7 mouse cellular contexts compared by ENCODE assay signal in genomic region chr17:80577214-80577613, GRCm38 (mm10). TPM values are rescaled to one million over a fixed set of nuclear protein-coding genes. Genes with fewer than 3 reads are reported as not detected.
DNase-seq lines count a peak whose midpoint lies in the region; ATAC-seq and TF ChIP-seq lines count a peak whose summit lies in the region.

No protein-coding gene starts in this region.

- H3K36me3 ChIP-seq in kidney, adult 2 months (ENCODE audit: control insufficient read depth, insufficient read depth, low read length) = no peaks in the 10 kb centered on the region; the same call in 1 of the 2 replicates
- H3K36me3 ChIP-seq in limb, embryonic 13.5 days = peaks cover 17% of the 10 kb centered on the region
- H3K36me3 ChIP-seq in midbrain, embryonic 13.5 days = peaks cover 17% of the 10 kb centered on the region

- no peak for TF ChIP-seq POLR2A in kidney, adult 2 months (IDR thresholded peaks at IDR 0.05; ENCODE audit: low read depth, low read length)

- peaks cover 6% of the 10 kb centered on the region; the same call in 1 of the 2 replicates for H3K4me1 ChIP-seq in kidney, adult 2 months (ENCODE audit: control insufficient read depth, insufficient read depth, low read length)
- peaks cover 12% of the 10 kb centered on the region for H3K4me1 ChIP-seq in limb, embryonic 13.5 days
- peaks cover 12% of the 10 kb centered on the region for H3K4me1 ChIP-seq in midbrain, embryonic 13.5 days (replicated peaks)

- TF ChIP-seq CTCF in kidney, adult 2 months (conservative IDR thresholded peaks at IDR 0.05; ENCODE audit: insufficient read depth, insufficient read length, low read depth, low read length) = no peak

- DNase-seq in Muller cell, postnatal 12 days (ENCODE audit: inconsistent ontology term) = peak; percentile 62
- DNase-seq in brain, adult 2 months (ENCODE audit: low read depth, low spot score) = peak; percentile 87
- peak; percentile 59 to 77 for DNase-seq in frontal cortex, adult 2 months (ENCODE audit: extremely low spot score in 1 of 2, low spot score in 1 of 2)
- DNase-seq in kidney, adult 2 months = peak; percentile 49
- DNase-seq in spleen, postnatal 10 days (ENCODE audit: low spot score in 2 of 2) = peak; percentile 23 to 80

- no peaks in the 10 kb centered on the region for H3K9me3 ChIP-seq in limb, embryonic 13.5 days
- H3K9me3 ChIP-seq in midbrain, embryonic 13.5 days = no peaks in the 10 kb centered on the region

- 2% methylated on average over 30 of the region's 30 CpGs for WGBS in kidney, adult 2 months
- under 1% methylated on average over 30 of the region's 30 CpGs for WGBS in limb, embryonic 13.5 days
- WGBS in midbrain, embryonic 13.5 days = under 1% methylated on average over 30 of the region's 30 CpGs

- ATAC-seq in limb, embryonic 13.5 days (ENCODE audit: low FRiP score, low read depth) = peak; percentile 75
- peak; percentile 97 for ATAC-seq in midbrain, embryonic 13.5 days

- peak overlapping the region; percentile 41; the same call in 1 of the 2 replicates for H3K4me3 ChIP-seq in kidney, adult 2 months (ENCODE audit: insufficient read depth, low read depth, low read length)
- H3K4me3 ChIP-seq in limb, embryonic 13.5 days = peak overlapping the region; percentile 52
- H3K4me3 ChIP-seq in midbrain, embryonic 13.5 days (replicated peaks) = peak overlapping the region; percentile 47

- H3K4me2 ChIP-seq in limb, embryonic 13.5 days (replicated peaks) = peak overlapping the region; percentile 94
- peak overlapping the region; percentile 73 for H3K4me2 ChIP-seq in midbrain, embryonic 13.5 days (replicated peaks)

- peak overlapping the region; percentile 69 for H3K9ac ChIP-seq in limb, embryonic 13.5 days
- H3K9ac ChIP-seq in midbrain, embryonic 13.5 days (replicated peaks) = peak overlapping the region; percentile 52

- H3K27me3 ChIP-seq in kidney, adult 2 months (replicated peaks; ENCODE audit: control insufficient read depth, insufficient read depth, low read length) = no peaks in the 10 kb centered on the region
- H3K27me3 ChIP-seq in limb, embryonic 13.5 days = no peaks in the 10 kb centered on the region
- no peaks in the 10 kb centered on the region for H3K27me3 ChIP-seq in midbrain, embryonic 13.5 days

- H3K27ac ChIP-seq in kidney, adult 2 months (ENCODE audit: insufficient read depth, low read depth, low read length) = no peak overlapping the region
- H3K27ac ChIP-seq in limb, embryonic 13.5 days = no peak overlapping the region
- H3K27ac ChIP-seq in midbrain, embryonic 13.5 days = no peak overlapping the region

RNA-seq across cellular contexts. Expression of gene Cdkl4, which starts 0.4 kb away (rescaled TPM):
- polyA plus RNA-seq in frontal cortex, adult 2 months (2012; rRNA removed) = 7.3 and 8.9 TPM in 2 replicates
- polyA plus RNA-seq in kidney, adult 2 months (2012; rRNA removed) = 0.19 and 0.34 TPM in 2 replicates
- polyA plus RNA-seq in limb, embryonic 13.5 days (2015; fragmentation: Nextera tagmentation; extraction: Ambion mirVana) = 0.63 and 0.73 TPM in 2 replicates
- polyA plus RNA-seq in midbrain, embryonic 13.5 days (2015; fragmentation: Nextera tagmentation; extraction: Ambion mirVana) = 1.8 and 2.9 TPM in 2 replicates
